Mouse (Mus musculus): ENCODE measurements around the gene Slc29a1. TPM values are rescaled to one million over a fixed set of nuclear protein-coding genes. Genes with fewer than 3 reads are reported as not detected.

Gene Slc29a1
- 96.5 and 110 TPM in 2 replicates for polyA plus RNA-seq (2014; fragmentation: Nextera tagmentation; extraction: Ambion mirVana)

DNA sequence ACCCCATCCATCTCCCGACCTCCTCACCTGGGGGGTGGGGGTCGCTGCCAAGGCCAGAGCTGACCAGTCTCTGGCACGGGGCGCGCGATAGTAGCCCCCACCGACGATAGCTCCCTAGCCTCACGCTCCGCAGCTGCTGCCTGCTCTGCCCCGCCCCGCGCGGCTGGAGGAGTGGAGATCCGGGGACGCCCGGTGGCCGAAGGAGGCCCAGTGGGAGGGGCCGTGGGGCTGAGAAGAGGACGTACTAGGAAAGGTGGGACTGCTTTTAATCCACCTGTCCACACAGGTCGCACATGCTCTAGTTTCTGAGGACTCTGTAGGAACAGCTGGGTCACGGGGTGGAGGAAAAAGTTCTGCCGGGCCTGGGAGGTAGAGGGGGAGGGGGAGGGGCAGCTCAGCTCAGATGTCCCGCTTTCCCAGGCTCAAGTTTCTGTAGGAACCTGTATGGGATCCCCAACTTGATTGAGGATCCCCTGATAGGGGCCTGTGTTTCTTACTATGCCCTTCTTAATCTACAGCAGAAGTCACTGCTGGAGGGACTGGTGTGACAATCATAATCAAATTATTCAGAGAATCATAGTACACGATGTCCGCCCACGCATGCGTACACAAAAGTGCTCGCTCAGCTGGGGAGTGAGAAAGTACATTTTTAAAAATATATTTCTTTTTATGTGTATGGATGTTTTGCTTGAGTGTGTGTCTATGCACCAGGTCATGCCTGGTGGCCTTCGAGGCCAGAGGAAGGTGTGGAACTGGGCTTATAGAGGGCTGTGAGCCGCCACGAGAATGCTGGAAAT lies at the start of gene Slc29a1:
Gene Slc29a1, minus strand, starts transcription at position 161 of the 797 bp plus-strand sequence.
- peak within 1 kb of the TSS; percentile 34 for H3K4me3 ChIP-seq (ENCODE audit: low read depth, low read length)
- H3K36me3 ChIP-seq (ENCODE audit: control insufficient read depth, insufficient read depth, low read length): no peaks in the 10 kb centered on the region
- DNase-seq (ENCODE audit: low spot score) (peak; percentile 63), ATAC-seq (ENCODE audit: low read depth) (0 out of 2 replicates have a peak, but pooled peaks have one; percentile 10)
- H3K4me1 ChIP-seq (ENCODE audit: control insufficient read depth, insufficient read depth, low read length): peaks cover 26% of the 10 kb centered on the region
- H3K9ac ChIP-seq (ENCODE audit: low read depth, low read length): peak within 1 kb of the TSS; percentile 51
- peak within 1 kb of the TSS; percentile 64 for H3K4me2 ChIP-seq (ENCODE audit: low read depth, low read length)
- H3K27ac ChIP-seq (replicated peaks; ENCODE audit: low read depth, low read length): no peak within 1 kb of the TSS
- 14% methylated on average over 30 of the region's 32 CpGs for WGBS
- H3K9me3 ChIP-seq (ENCODE audit: control insufficient read depth, low read length): no peaks in the 10 kb centered on the region
- peaks cover 30% of the 10 kb centered on the region for H3K27me3 ChIP-seq (replicated peaks; ENCODE audit: control insufficient read depth, insufficient read depth, low read length)

DNA sequence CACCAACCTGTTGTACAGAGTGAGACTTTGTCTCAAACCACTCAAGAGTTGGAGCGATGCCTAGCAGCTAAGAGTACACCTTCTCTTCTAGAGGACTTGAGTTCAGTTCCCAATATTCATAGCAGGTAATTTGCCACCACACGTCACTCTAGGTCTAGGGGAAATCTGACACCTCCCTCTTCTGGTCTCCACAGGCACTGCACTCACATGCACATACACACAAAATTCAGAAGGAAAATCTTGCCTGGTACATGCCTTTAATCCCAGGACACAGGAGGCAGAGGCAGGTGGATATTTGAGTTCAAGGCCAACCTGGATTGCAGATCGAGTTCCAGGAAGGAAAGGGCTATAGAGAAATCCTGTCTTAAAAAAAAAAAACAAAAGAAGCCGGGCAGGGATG lies 44.8 kb upstream of the Slc29a1 start:
- Histone ChIP-seq H3K36me3 (ENCODE audit: control insufficient read depth, insufficient read depth, low read length) (no peaks in the 10 kb centered on the region), H3K27me3 (replicated peaks; ENCODE audit: control insufficient read depth, insufficient read depth, low read length) (no peaks in the 10 kb centered on the region), H3K4me1 (ENCODE audit: control insufficient read depth, insufficient read depth, low read length) (no peaks in the 10 kb centered on the region), H3K9me3 (ENCODE audit: control insufficient read depth, low read length) (no peaks in the 10 kb centered on the region; the same call in 1 of the 2 replicates), H3K4me2 (ENCODE audit: low read depth, low read length) (no peak overlapping the region), H3K9ac (ENCODE audit: low read depth, low read length) (no peak overlapping the region), H3K27ac (replicated peaks; ENCODE audit: low read depth, low read length) (no peak overlapping the region), H3K4me3 (ENCODE audit: low read depth, low read length) (no peak overlapping the region)
- WGBS: 92% methylated on average over 4 of the region's 4 CpGs
- no peak for DNase-seq (ENCODE audit: low spot score)
- no peak for ATAC-seq (ENCODE audit: low read depth)

- peak overlapping the region; percentile 23; the same call in 1 of the 2 replicates for H3K4me2 ChIP-seq (ENCODE audit: low read depth, low read length)
- H3K27ac ChIP-seq (replicated peaks; ENCODE audit: low read depth, low read length): no peak overlapping the region
- DNase-seq (ENCODE audit: low spot score): peak; percentile 75
- H3K36me3 ChIP-seq (ENCODE audit: control insufficient read depth, insufficient read depth, low read length): no peaks in the 10 kb centered on the region
- no peaks in the 10 kb centered on the region for H3K27me3 ChIP-seq (replicated peaks; ENCODE audit: control insufficient read depth, insufficient read depth, low read length)
- no peak overlapping the region for H3K9ac ChIP-seq (ENCODE audit: low read depth, low read length)
- H3K4me3 ChIP-seq (ENCODE audit: low read depth, low read length): no peak overlapping the region
- H3K4me1 ChIP-seq (ENCODE audit: control insufficient read depth, insufficient read depth, low read length): no peaks in the 10 kb centered on the region
- WGBS: 23% methylated on average over 12 of the region's 12 CpGs
- H3K9me3 ChIP-seq (ENCODE audit: control insufficient read depth, low read length): no peaks in the 10 kb centered on the region; the same call in 1 of the 2 replicates
- ATAC-seq (ENCODE audit: low read depth): no peak
These were observed 43.3 kb upstream of the Slc29a1 start for GRCm38 (mm10) chr17:45642701-45643100.

DNA sequence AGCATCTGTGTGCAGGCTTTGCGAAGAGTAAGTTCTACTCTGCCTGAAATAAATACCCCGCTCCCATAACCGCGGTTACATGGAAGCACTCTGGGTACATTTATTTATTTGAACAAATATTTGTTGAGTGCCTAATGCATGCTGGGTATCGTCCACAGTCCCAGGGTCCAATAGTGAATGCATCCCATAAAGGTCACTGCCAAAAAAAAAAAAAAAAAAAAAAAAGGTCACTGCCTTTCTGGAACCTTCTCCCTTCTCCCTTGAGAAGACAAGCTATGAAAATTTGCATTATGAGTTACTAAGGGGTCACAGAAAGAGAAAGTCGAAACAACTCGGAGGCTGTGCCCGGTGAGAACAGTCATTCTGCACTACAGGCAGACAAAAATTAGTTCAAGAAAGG lies 42.6 kb upstream of the Slc29a1 start:
- Histone ChIP-seq H3K36me3 (ENCODE audit: control insufficient read depth, insufficient read depth, low read length) (no peaks in the 10 kb centered on the region), H3K27ac (replicated peaks; ENCODE audit: low read depth, low read length) (no peak overlapping the region), H3K27me3 (replicated peaks; ENCODE audit: control insufficient read depth, insufficient read depth, low read length) (no peaks in the 10 kb centered on the region), H3K4me2 (ENCODE audit: low read depth, low read length) (no peak overlapping the region), H3K4me1 (ENCODE audit: control insufficient read depth, insufficient read depth, low read length) (no peaks in the 10 kb centered on the region), H3K9ac (ENCODE audit: low read depth, low read length) (no peak overlapping the region), H3K9me3 (ENCODE audit: control insufficient read depth, low read length) (no peaks in the 10 kb centered on the region; the same call in 1 of the 2 replicates), H3K4me3 (ENCODE audit: low read depth, low read length) (no peak overlapping the region)
- DNase-seq (ENCODE audit: low spot score) (no peak), ATAC-seq (ENCODE audit: low read depth) (no peak)
- 88% methylated on average over 8 of the region's 8 CpGs for WGBS

DNA sequence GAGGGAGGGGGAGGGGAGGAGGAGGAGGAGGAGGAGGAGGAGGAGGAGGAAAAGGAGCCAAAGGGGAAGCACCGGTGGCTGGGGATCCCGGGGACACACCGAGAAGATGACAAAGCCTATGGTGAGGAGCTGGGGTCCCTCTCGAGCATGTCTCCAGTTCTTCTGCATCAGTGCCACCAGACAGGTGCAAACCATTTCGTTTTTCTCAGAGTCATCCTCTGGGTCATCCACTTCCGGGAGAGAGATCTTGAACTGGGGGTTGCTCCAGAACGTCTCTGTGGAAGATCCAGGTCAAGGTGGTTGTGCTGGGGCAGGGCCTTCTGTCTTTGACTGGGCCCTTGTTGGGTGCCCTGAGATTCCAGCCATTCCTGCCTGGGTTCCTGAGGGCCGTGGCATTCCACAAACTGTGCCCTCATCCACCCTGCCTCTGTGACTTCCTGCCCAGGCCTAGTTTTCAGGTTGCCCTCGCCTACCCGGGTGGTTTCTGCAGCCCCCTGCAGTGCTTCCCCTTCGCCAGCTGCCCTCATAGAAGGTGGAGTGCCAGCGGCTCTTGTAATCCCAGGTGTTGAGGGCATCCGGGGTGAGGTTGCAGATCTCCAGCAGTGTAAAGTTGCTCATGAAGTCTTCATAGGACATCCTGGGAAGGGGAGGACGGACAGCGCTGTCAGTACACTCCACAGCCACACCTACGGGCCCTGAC lies 39.3 kb upstream of the Slc29a1 start:
- ATAC-seq (ENCODE audit: low read depth): no peak
- no peak for DNase-seq (ENCODE audit: low spot score)
- Histone ChIP-seq H3K9me3 (ENCODE audit: control insufficient read depth, low read length) (no peaks in the 10 kb centered on the region), H3K4me3 (ENCODE audit: low read depth, low read length) (no peak overlapping the region), H3K4me1 (ENCODE audit: control insufficient read depth, insufficient read depth, low read length) (no peaks in the 10 kb centered on the region), H3K36me3 (ENCODE audit: control insufficient read depth, insufficient read depth, low read length) (no peaks in the 10 kb centered on the region), H3K27me3 (replicated peaks; ENCODE audit: control insufficient read depth, insufficient read depth, low read length) (no peaks in the 10 kb centered on the region), H3K9ac (ENCODE audit: low read depth, low read length) (no peak overlapping the region), H3K27ac (replicated peaks; ENCODE audit: low read depth, low read length) (no peak overlapping the region), H3K4me2 (ENCODE audit: low read depth, low read length) (no peak overlapping the region)
- 71% methylated on average over 16 of the region's 16 CpGs for WGBS

DNA sequence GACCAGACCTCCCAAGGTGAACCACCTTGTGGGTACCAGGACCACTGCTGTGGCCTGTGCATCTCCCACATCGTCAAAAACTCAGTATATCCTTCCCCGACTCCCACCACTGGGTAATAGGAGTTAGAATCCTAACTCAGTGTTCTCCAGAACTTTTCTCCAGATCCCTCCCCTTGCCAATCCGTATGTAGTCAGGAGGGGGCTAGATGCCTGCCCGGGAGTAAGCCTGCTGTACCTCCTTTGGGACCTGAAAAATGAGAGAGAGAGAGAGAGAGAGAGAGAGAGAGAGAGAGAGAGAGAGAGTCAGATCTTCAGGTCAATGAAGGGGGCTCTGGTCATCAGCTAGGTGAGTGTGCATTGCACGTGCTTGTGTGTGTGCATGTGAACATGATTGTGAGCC lies 34.6 kb upstream of the Slc29a1 start:
- no peak for DNase-seq (ENCODE audit: low spot score)
- Histone ChIP-seq H3K4me3 (ENCODE audit: low read depth, low read length) (no peak overlapping the region), H3K36me3 (ENCODE audit: control insufficient read depth, insufficient read depth, low read length) (no peaks in the 10 kb centered on the region), H3K27me3 (replicated peaks; ENCODE audit: control insufficient read depth, insufficient read depth, low read length) (no peaks in the 10 kb centered on the region), H3K9ac (ENCODE audit: low read depth, low read length) (no peak overlapping the region), H3K9me3 (ENCODE audit: control insufficient read depth, low read length) (no peaks in the 10 kb centered on the region), H3K4me2 (ENCODE audit: low read depth, low read length) (no peak overlapping the region), H3K4me1 (ENCODE audit: control insufficient read depth, insufficient read depth, low read length) (peaks cover 8% of the 10 kb centered on the region; the same call in 1 of the 2 replicates), H3K27ac (replicated peaks; ENCODE audit: low read depth, low read length) (no peak overlapping the region)
- 82% methylated on average over 5 of the region's 5 CpGs for WGBS
- ATAC-seq (ENCODE audit: low read depth): no peak

DNA sequence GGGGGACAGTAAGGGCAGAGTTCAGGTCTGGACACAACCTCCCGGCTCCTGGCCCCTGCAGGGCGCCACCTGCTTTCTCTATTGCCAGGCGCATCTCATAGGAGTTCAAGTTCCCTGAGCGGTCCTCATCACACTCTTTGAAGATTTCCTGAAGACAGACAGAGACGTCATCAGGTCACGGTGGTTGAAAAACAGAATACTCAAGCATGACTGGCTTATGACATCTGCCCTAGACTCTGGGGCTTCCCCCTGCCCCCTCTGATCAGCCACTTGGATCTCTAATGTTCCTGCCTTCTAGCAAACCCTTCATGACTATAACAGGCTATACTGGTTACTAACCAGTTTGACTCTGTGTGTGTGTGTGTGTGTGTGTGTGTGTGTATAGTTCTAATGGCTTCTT lies 32.5 kb upstream of the Slc29a1 start:
- no peaks in the 10 kb centered on the region for H3K9me3 ChIP-seq (ENCODE audit: control insufficient read depth, low read length)
- H3K9ac ChIP-seq (ENCODE audit: low read depth, low read length): no peak overlapping the region
- ATAC-seq (ENCODE audit: low read depth) (no peak), DNase-seq (ENCODE audit: low spot score) (no peak)
- 74% methylated on average over 6 of the region's 6 CpGs for WGBS
- no peak overlapping the region for H3K4me2 ChIP-seq (ENCODE audit: low read depth, low read length)
- H3K4me3 ChIP-seq (ENCODE audit: low read depth, low read length): no peak overlapping the region
- no peaks in the 10 kb centered on the region for H3K36me3 ChIP-seq (ENCODE audit: control insufficient read depth, insufficient read depth, low read length)
- no peak overlapping the region for H3K27ac ChIP-seq (replicated peaks; ENCODE audit: low read depth, low read length)
- H3K4me1 ChIP-seq (ENCODE audit: control insufficient read depth, insufficient read depth, low read length): peaks cover 8% of the 10 kb centered on the region; the same call in 1 of the 2 replicates
- H3K27me3 ChIP-seq (replicated peaks; ENCODE audit: control insufficient read depth, insufficient read depth, low read length): no peaks in the 10 kb centered on the region

DNA sequence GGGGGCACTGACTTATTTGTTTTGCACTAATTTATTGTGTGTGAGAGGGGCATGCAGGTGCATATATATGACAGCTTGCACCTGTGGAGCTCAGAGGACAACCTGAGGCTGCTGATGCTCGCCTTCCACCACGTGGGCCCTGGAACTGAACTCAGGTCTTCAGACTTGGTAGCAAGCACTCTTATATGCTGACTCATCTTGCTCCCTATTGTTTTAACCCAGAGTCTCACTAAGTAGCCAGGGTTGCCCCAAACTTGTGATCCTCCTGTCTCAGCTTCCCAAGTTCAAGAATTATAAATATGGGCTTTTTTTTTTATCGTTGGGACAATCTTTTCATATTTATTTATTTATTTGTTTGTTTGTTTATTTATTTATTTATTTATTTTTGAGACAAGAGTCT lies 31.6 kb upstream of the Slc29a1 start:
- Histone ChIP-seq H3K9me3 (ENCODE audit: control insufficient read depth, low read length) (no peaks in the 10 kb centered on the region), H3K4me2 (ENCODE audit: low read depth, low read length) (peak overlapping the region; percentile 92; the same call in 1 of the 2 replicates), H3K27ac (replicated peaks; ENCODE audit: low read depth, low read length) (no peak overlapping the region), H3K36me3 (ENCODE audit: control insufficient read depth, insufficient read depth, low read length) (no peaks in the 10 kb centered on the region), H3K9ac (ENCODE audit: low read depth, low read length) (no peak overlapping the region), H3K27me3 (replicated peaks; ENCODE audit: control insufficient read depth, insufficient read depth, low read length) (no peaks in the 10 kb centered on the region), H3K4me1 (ENCODE audit: control insufficient read depth, insufficient read depth, low read length) (peaks cover 8% of the 10 kb centered on the region; the same call in 1 of the 2 replicates), H3K4me3 (ENCODE audit: low read depth, low read length) (no peak overlapping the region)
- DNase-seq (ENCODE audit: low spot score): no peak
- ATAC-seq (ENCODE audit: low read depth): no peak
- 54% methylated on average over 3 of the region's 3 CpGs for WGBS

Data from embryonic facial prominence, embryonic 14.5 days (tissue).